Mouse (Mus musculus): ENCODE results near the gene Klhdc2. TPM values are rescaled to one million over a fixed set of nuclear protein-coding genes. Genes with fewer than 3 reads are reported as not detected.

Gene Klhdc2
- polyA plus RNA-seq, 1 experiment from 2014 or later: 313 TPM

- ATAC-seq: no peak
- no peaks in the 10 kb centered on the region for H3K9me3 ChIP-seq
- H3K4me2 ChIP-seq (replicated peaks): no peak overlapping the region
- H3K27ac ChIP-seq: no peak overlapping the region
- H3K36me3 ChIP-seq: no peaks in the 10 kb centered on the region
- no peaks in the 10 kb centered on the region for H3K4me1 ChIP-seq (replicated peaks)
- H3K27me3 ChIP-seq: no peaks in the 10 kb centered on the region
- no peak overlapping the region for H3K9ac ChIP-seq (replicated peaks)
- no peak overlapping the region for H3K4me3 ChIP-seq (replicated peaks)
- 92% methylated on average over 8 of the region's 8 CpGs for WGBS
Measured at GRCm38 (mm10) chr12:69287535-69287934, 8.9 kb upstream of the Klhdc2 start.

GRCm38 (mm10) chr12:69288699-69289098 lies 7.8 kb upstream of the Klhdc2 start:
- ATAC-seq: no peak
- Histone ChIP-seq H3K27me3 (no peaks in the 10 kb centered on the region), H3K4me3 (replicated peaks) (no peak overlapping the region), H3K36me3 (no peaks in the 10 kb centered on the region), H3K9me3 (no peaks in the 10 kb centered on the region), H3K4me2 (replicated peaks) (no peak overlapping the region), H3K27ac (no peak overlapping the region), H3K9ac (replicated peaks) (no peak overlapping the region), H3K4me1 (replicated peaks) (no peaks in the 10 kb centered on the region)
- WGBS: 82% methylated on average over 9 of the region's 9 CpGs

DNA sequence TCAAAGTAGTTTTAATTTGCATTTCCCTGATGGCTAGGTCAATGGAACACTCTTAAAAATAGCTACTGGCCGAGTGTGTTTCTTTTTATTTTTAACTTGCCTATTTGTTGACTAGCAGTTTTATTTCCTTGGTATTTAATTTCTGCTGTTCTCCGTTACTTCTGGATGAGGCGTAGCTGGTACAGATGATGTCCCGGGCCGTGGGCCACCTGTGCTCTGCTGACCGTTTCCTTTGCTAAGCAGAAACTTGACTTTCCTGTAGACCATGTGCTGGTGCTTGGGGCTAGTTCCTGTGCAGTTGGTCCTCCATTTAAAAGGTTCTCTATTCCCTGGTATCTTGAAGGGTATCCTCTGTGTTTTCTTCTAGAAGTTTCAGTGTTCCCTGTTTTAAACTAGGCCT lies 4.1 kb upstream of the Klhdc2 start:
- no peak for ATAC-seq
- Histone ChIP-seq H3K4me1 (replicated peaks) (peaks cover 5% of the 10 kb centered on the region), H3K9me3 (no peaks in the 10 kb centered on the region), H3K36me3 (no peaks in the 10 kb centered on the region), H3K27me3 (no peaks in the 10 kb centered on the region), H3K4me3 (replicated peaks) (no peak overlapping the region), H3K9ac (replicated peaks) (no peak overlapping the region), H3K4me2 (replicated peaks) (no peak overlapping the region), H3K27ac (no peak overlapping the region)
- WGBS: 94% methylated on average over 6 of the region's 6 CpGs

DNA sequence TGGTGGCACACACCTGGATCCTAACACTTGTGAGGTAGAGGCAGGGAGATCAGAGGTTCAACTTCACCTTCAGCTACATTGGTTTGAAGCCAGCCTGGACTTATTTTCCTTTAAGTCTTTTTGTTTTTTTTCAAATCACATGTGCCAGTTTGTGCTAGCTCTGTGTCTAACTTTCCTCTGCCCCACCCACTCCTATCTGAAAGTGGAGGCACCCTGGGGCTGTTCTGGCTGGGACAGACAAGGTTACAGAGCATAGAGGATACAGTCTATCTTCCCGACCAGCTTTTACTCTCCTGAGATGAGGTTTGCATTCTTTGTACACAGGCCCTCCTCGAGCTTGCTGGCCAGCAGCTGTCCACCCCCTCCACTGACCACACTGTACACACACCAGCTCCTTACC lies 2.7 kb upstream of the Klhdc2 start:
- no peaks in the 10 kb centered on the region; the same call in 1 of the 2 replicates for H3K36me3 ChIP-seq
- no peak overlapping the region for H3K4me3 ChIP-seq (replicated peaks)
- no peaks in the 10 kb centered on the region for H3K27me3 ChIP-seq
- peaks cover 17% of the 10 kb centered on the region for H3K4me1 ChIP-seq (replicated peaks)
- no peak overlapping the region for H3K4me2 ChIP-seq (replicated peaks)
- H3K9ac ChIP-seq (replicated peaks): no peak overlapping the region
- WGBS: 60% methylated on average over 2 of the region's 2 CpGs
- no peaks in the 10 kb centered on the region for H3K9me3 ChIP-seq
- H3K27ac ChIP-seq: no peak overlapping the region
- no peak for ATAC-seq

DNA sequence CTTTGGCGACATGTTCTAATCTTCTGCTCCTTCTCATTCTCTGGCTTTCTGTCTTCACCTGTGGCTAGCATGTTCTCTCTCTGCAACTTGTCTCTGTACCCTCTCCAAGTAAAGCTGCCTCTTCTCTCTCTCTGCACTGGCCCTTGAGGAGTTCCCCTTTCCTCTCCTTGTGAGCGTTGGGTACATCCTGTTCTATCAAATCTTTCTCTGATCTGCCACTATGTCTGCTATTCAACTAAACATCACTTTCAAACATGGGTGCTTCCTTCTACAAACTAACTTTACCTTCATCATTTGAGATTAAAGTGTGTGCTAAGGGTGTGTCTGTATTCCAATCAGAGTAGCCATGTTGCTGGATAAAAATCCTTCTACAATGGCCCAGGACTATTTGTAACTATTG lies 1.5 kb upstream of the Klhdc2 start:
- 72% methylated on average over 2 of the region's 2 CpGs for WGBS
- no peaks in the 10 kb centered on the region for H3K27me3 ChIP-seq
- no peak overlapping the region for H3K27ac ChIP-seq
- no peak overlapping the region for H3K9ac ChIP-seq (replicated peaks)
- peaks cover 2% of the 10 kb centered on the region; the same call in 1 of the 2 replicates for H3K36me3 ChIP-seq
- no peak overlapping the region for H3K4me2 ChIP-seq (replicated peaks)
- H3K9me3 ChIP-seq: no peaks in the 10 kb centered on the region
- ATAC-seq: no peak
- peaks cover 28% of the 10 kb centered on the region for H3K4me1 ChIP-seq (replicated peaks)
- no peak overlapping the region for H3K4me3 ChIP-seq (replicated peaks)

GRCm38 (mm10) chr12:69295651-69296050 lies 830 bp upstream of the Klhdc2 start:
- H3K27ac ChIP-seq: peak overlapping the region; percentile 96
- H3K27me3 ChIP-seq: no peaks in the 10 kb centered on the region
- peaks cover 9% of the 10 kb centered on the region; the same call in 1 of the 2 replicates for H3K36me3 ChIP-seq
- H3K9ac ChIP-seq (replicated peaks): peak overlapping the region; percentile 98
- peaks cover 29% of the 10 kb centered on the region for H3K4me1 ChIP-seq (replicated peaks)
- no peak for ATAC-seq
- WGBS: 83% methylated on average over 4 of the region's 4 CpGs
- H3K4me2 ChIP-seq (replicated peaks): peak overlapping the region; percentile 82
- peak overlapping the region; percentile 83 for H3K4me3 ChIP-seq (replicated peaks)
- H3K9me3 ChIP-seq: no peaks in the 10 kb centered on the region

GRCm38 (mm10) chr12:69297411-69298150 lies 1.1 kb downstream of the Klhdc2 start:
- no peaks in the 10 kb centered on the region for H3K9me3 ChIP-seq
- H3K36me3 ChIP-seq: peaks cover 26% of the 10 kb centered on the region
- H3K27me3 ChIP-seq: no peaks in the 10 kb centered on the region
- 19% methylated on average over 20 of the region's 20 CpGs for WGBS
- H3K4me3 ChIP-seq (replicated peaks): peak overlapping the region; percentile 83
- no peak for ATAC-seq
- H3K9ac ChIP-seq (replicated peaks): peak overlapping the region; percentile 98
- peak overlapping the region; percentile 82 for H3K4me2 ChIP-seq (replicated peaks)
- peak overlapping the region; percentile 96 for H3K27ac ChIP-seq
- H3K4me1 ChIP-seq (replicated peaks): peaks cover 29% of the 10 kb centered on the region

DNA sequence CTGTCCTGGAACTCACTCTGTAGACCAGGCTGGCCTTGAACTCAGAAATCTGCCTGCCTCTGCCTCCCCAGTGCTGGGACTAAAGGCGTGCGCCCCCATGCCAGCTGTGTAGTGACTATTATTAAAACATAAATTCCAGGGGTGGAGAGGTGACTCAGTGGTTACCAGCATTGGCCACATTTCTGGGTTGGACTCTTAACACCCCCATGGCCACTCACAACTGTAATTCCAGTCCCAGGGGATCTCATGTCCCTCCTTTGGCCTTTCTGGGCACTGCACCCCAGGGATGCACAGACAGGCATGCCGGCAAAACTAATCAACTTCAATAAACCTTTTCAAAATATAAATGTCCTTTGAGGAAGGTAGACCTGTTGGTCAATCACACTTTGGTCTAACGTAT lies 1.8 kb downstream of the Klhdc2 start:
- Histone ChIP-seq H3K4me2 (replicated peaks) (peak overlapping the region; percentile 82), H3K9ac (replicated peaks) (no peak overlapping the region), H3K27me3 (no peaks in the 10 kb centered on the region), H3K9me3 (no peaks in the 10 kb centered on the region), H3K36me3 (peaks cover 32% of the 10 kb centered on the region), H3K4me1 (replicated peaks) (peaks cover 29% of the 10 kb centered on the region), H3K4me3 (replicated peaks) (peak overlapping the region; percentile 83), H3K27ac (no peak overlapping the region)
- ATAC-seq: no peak
- WGBS: 92% methylated on average over 4 of the region's 4 CpGs

DNA sequence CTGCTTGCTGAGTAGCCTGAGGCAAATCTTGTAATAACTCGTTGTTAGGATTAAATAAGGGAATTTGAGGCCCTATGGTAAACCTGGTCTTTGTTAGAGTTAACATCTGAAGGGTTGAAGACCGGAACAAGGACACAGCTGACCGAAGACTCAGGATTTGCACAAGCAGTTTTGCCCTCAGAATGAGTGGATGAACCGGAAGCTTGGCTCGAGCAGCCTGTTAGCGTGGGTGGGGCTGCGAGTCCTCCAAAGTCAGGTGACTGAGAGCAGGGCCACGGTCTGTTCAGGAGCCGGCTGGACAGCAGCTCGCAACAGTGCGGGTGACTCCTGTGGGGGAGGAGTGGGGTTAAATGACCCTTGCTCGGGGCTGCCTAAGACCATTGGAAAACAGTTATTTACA lies 2.8 kb downstream of the Klhdc2 start:
- Histone ChIP-seq H3K27ac (no peak overlapping the region), H3K4me2 (replicated peaks) (peak overlapping the region; percentile 82), H3K9me3 (no peaks in the 10 kb centered on the region), H3K36me3 (peaks cover 39% of the 10 kb centered on the region), H3K9ac (replicated peaks) (no peak overlapping the region), H3K27me3 (no peaks in the 10 kb centered on the region), H3K4me1 (replicated peaks) (peaks cover 29% of the 10 kb centered on the region), H3K4me3 (replicated peaks) (peak overlapping the region; percentile 83; the same call in 1 of the 2 replicates)
- WGBS: 72% methylated on average over 12 of the region's 12 CpGs
- ATAC-seq: no peak

GRCm38 (mm10) chr12:69299831-69300230 lies 3.4 kb downstream of the Klhdc2 start:
- Histone ChIP-seq H3K36me3 (peaks cover 44% of the 10 kb centered on the region), H3K4me1 (replicated peaks) (peaks cover 29% of the 10 kb centered on the region), H3K9ac (replicated peaks) (no peak overlapping the region), H3K4me3 (replicated peaks) (no peak overlapping the region), H3K9me3 (no peaks in the 10 kb centered on the region), H3K27ac (no peak overlapping the region), H3K4me2 (replicated peaks) (no peak overlapping the region), H3K27me3 (no peaks in the 10 kb centered on the region)
- 86% methylated on average over 3 of the region's 3 CpGs for WGBS
- no peak for ATAC-seq

DNA sequence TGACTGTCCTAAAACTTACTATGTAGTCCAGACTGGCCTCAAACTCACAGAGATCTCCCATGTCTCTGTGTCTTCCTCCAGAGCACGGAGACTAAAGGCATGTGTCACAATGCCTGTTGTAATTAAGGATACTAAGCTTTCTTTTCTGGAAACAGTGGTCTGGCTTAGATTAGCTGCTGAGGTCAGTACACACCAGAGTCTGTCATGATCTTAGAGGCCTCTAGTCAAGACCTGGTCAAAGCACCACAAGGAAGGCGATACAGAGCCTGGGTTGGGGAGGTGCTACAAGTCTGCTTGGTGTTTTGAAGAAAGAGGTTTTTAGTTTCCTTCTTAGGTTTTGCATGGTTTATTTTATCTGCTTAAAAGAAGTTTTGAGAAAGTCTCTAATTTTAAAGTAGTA lies 3.9 kb downstream of the Klhdc2 start:
- Histone ChIP-seq H3K27ac (no peak overlapping the region), H3K4me2 (replicated peaks) (no peak overlapping the region), H3K4me1 (replicated peaks) (peaks cover 29% of the 10 kb centered on the region), H3K36me3 (peaks cover 49% of the 10 kb centered on the region), H3K4me3 (replicated peaks) (no peak overlapping the region), H3K9me3 (no peaks in the 10 kb centered on the region), H3K27me3 (no peaks in the 10 kb centered on the region), H3K9ac (replicated peaks) (no peak overlapping the region)
- ATAC-seq: no peak
- 95% methylated on average over 2 of the region's 2 CpGs for WGBS

DNA sequence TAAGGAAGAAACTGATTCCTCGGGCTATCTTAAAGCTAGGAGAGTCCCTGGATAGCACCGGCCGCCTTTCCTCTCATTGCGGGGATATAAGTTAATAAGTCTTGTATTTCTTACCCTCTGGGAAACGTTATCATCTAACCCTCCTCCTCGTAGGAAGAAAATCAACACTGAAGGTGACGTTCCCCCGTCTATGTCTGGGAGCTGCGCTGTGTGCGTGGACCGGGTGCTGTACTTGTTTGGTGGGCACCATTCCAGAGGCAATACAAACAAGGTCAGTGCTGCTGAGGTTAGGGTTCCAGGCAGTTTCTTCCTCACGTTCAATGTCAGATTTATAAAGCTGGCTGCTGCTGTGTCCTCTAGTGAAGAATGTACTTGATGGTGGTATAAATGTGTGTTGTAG lies 5.7 kb downstream of the Klhdc2 start:
- ATAC-seq: no peak
- Histone ChIP-seq H3K9me3 (no peaks in the 10 kb centered on the region), H3K9ac (replicated peaks) (no peak overlapping the region), H3K4me3 (replicated peaks) (no peak overlapping the region), H3K27me3 (no peaks in the 10 kb centered on the region), H3K4me1 (replicated peaks) (peaks cover 24% of the 10 kb centered on the region), H3K36me3 (peaks cover 67% of the 10 kb centered on the region), H3K27ac (no peak overlapping the region), H3K4me2 (replicated peaks) (no peak overlapping the region)
- WGBS: 96% methylated on average over 12 of the region's 12 CpGs

GRCm38 (mm10) chr12:69304051-69304450 lies 7.6 kb downstream of the Klhdc2 start:
- H3K4me2 ChIP-seq (replicated peaks): no peak overlapping the region
- no peaks in the 10 kb centered on the region for H3K9me3 ChIP-seq
- H3K9ac ChIP-seq (replicated peaks): no peak overlapping the region
- peaks cover 85% of the 10 kb centered on the region for H3K36me3 ChIP-seq
- H3K27ac ChIP-seq: no peak overlapping the region
- 90% methylated on average over 2 of the region's 2 CpGs for WGBS
- H3K4me1 ChIP-seq (replicated peaks): peaks cover 10% of the 10 kb centered on the region
- no peak overlapping the region for H3K4me3 ChIP-seq (replicated peaks)
- no peaks in the 10 kb centered on the region for H3K27me3 ChIP-seq
- ATAC-seq: no peak

Data from midbrain, embryonic 13.5 days (tissue).